Mouse (Mus musculus): ENCODE data around the gene Cyp27a1. TPM values are rescaled to one million over a fixed set of nuclear protein-coding genes. Genes with fewer than 3 reads are reported as not detected.

Gene Cyp27a1
- polyA plus RNA-seq, 1 experiment, result 9.0 TPM

GRCm38 (mm10) chr1:74771467-74771844 lies 58.1 kb downstream of the Cyp27a1 start:
- Histone ChIP-seq H3K4me1 (ENCODE audit: control insufficient read depth, insufficient read depth, low read length) (peaks cover 14% of the 10 kb centered on the region), H3K4me3 (ENCODE audit: control insufficient read depth, low read depth, low read length) (peak overlapping the region; percentile 6), H3K27me3 (ENCODE audit: control insufficient read depth, insufficient read depth, low read length) (no peaks in the 10 kb centered on the region; the same call in 1 of the 2 replicates), H3K36me3 (ENCODE audit: control insufficient read depth, insufficient read depth, low read length) (no peaks in the 10 kb centered on the region), H3K27ac (ENCODE audit: control insufficient read depth, insufficient read depth, low read depth, low read length) (no peak overlapping the region)
- TF ChIP-seq CTCF (IDR thresholded peaks at IDR 0.05; ENCODE audit: control insufficient read depth, insufficient read depth, insufficient replicate concordance, low read depth, low read length) (no peak), POLR2A (IDR thresholded peaks at IDR 0.05; ENCODE audit: control insufficient read depth, low read depth, low read length) (no peak)

- peaks cover 14% of the 10 kb centered on the region for H3K4me1 ChIP-seq (ENCODE audit: control insufficient read depth, insufficient read depth, low read length)
- TF ChIP-seq POLR2A (IDR thresholded peaks at IDR 0.05; ENCODE audit: control insufficient read depth, low read depth, low read length), result no peak
- no peak for TF ChIP-seq CTCF (IDR thresholded peaks at IDR 0.05; ENCODE audit: control insufficient read depth, insufficient read depth, insufficient replicate concordance, low read depth, low read length)
- no peaks in the 10 kb centered on the region for H3K36me3 ChIP-seq (ENCODE audit: control insufficient read depth, insufficient read depth, low read length)
- peak within 1 kb of the TSS; percentile 58 for H3K4me3 ChIP-seq (ENCODE audit: control insufficient read depth, low read depth, low read length)
- H3K27ac ChIP-seq (ENCODE audit: control insufficient read depth, insufficient read depth, low read depth, low read length), result peak within 1 kb of the TSS; percentile 76
- no peaks in the 10 kb centered on the region; the same call in 1 of the 2 replicates for H3K27me3 ChIP-seq (ENCODE audit: control insufficient read depth, insufficient read depth, low read length)
Observed at GRCm38 (mm10) chr1:74771845-74771930, 58.3 kb downstream of the Cyp27a1 start, which contains the start of gene Wnt6. Gene Wnt6, plus strand, starts transcription at chr1:74771892.

- Histone ChIP-seq H3K27ac (ENCODE audit: control insufficient read depth, insufficient read depth, low read depth, low read length) (peak overlapping the region; percentile 76), H3K27me3 (ENCODE audit: control insufficient read depth, insufficient read depth, low read length) (no peaks in the 10 kb centered on the region; the same call in 1 of the 2 replicates), H3K36me3 (ENCODE audit: control insufficient read depth, insufficient read depth, low read length) (no peaks in the 10 kb centered on the region), H3K4me3 (ENCODE audit: control insufficient read depth, low read depth, low read length) (peak overlapping the region; percentile 58), H3K4me1 (ENCODE audit: control insufficient read depth, insufficient read depth, low read length) (peaks cover 14% of the 10 kb centered on the region)
- no peak for TF ChIP-seq CTCF (IDR thresholded peaks at IDR 0.05; ENCODE audit: control insufficient read depth, insufficient read depth, insufficient replicate concordance, low read depth, low read length)
- no peak for TF ChIP-seq POLR2A (IDR thresholded peaks at IDR 0.05; ENCODE audit: control insufficient read depth, low read depth, low read length)
Observed at GRCm38 (mm10) chr1:74771931-74772620, 58.7 kb downstream of the Cyp27a1 start.

GRCm38 (mm10) chr1:74773136-74773535 lies 59.8 kb downstream of the Cyp27a1 start:
- Histone ChIP-seq H3K36me3 (ENCODE audit: control insufficient read depth, insufficient read depth, low read length) (no peaks in the 10 kb centered on the region), H3K27ac (ENCODE audit: control insufficient read depth, insufficient read depth, low read depth, low read length) (peak overlapping the region; percentile 15; the same call in 1 of the 2 replicates), H3K27me3 (ENCODE audit: control insufficient read depth, insufficient read depth, low read length) (no peaks in the 10 kb centered on the region; the same call in 1 of the 2 replicates), H3K4me1 (ENCODE audit: control insufficient read depth, insufficient read depth, low read length) (peaks cover 14% of the 10 kb centered on the region), H3K4me3 (ENCODE audit: control insufficient read depth, low read depth, low read length) (peak overlapping the region; percentile 41)
- TF ChIP-seq CTCF (IDR thresholded peaks at IDR 0.05; ENCODE audit: control insufficient read depth, insufficient read depth, insufficient replicate concordance, low read depth, low read length), result no peak
- peak; percentile 51; the same call in 1 of the 2 replicates for TF ChIP-seq POLR2A (IDR thresholded peaks at IDR 0.05; ENCODE audit: control insufficient read depth, low read depth, low read length)

GRCm38 (mm10) chr1:74774062-74774461 lies 60.7 kb downstream of the Cyp27a1 start:
- TF ChIP-seq CTCF (IDR thresholded peaks at IDR 0.05; ENCODE audit: control insufficient read depth, insufficient read depth, insufficient replicate concordance, low read depth, low read length), result no peak
- TF ChIP-seq POLR2A (IDR thresholded peaks at IDR 0.05; ENCODE audit: control insufficient read depth, low read depth, low read length), result no peak
- H3K27ac ChIP-seq (ENCODE audit: control insufficient read depth, insufficient read depth, low read depth, low read length), result no peak overlapping the region
- peaks cover 14% of the 10 kb centered on the region for H3K4me1 ChIP-seq (ENCODE audit: control insufficient read depth, insufficient read depth, low read length)
- H3K36me3 ChIP-seq (ENCODE audit: control insufficient read depth, insufficient read depth, low read length), result no peaks in the 10 kb centered on the region
- H3K4me3 ChIP-seq (ENCODE audit: control insufficient read depth, low read depth, low read length), result no peak overlapping the region
- no peaks in the 10 kb centered on the region; the same call in 1 of the 2 replicates for H3K27me3 ChIP-seq (ENCODE audit: control insufficient read depth, insufficient read depth, low read length)

- Histone ChIP-seq H3K27me3 (ENCODE audit: control insufficient read depth, insufficient read depth, low read length) (no peaks in the 10 kb centered on the region; the same call in 1 of the 2 replicates), H3K36me3 (ENCODE audit: control insufficient read depth, insufficient read depth, low read length) (no peaks in the 10 kb centered on the region), H3K4me1 (ENCODE audit: control insufficient read depth, insufficient read depth, low read length) (peaks cover 14% of the 10 kb centered on the region), H3K4me3 (ENCODE audit: control insufficient read depth, low read depth, low read length) (no peak overlapping the region), H3K27ac (ENCODE audit: control insufficient read depth, insufficient read depth, low read depth, low read length) (no peak overlapping the region; the same call in 1 of the 2 replicates)
- TF ChIP-seq CTCF (IDR thresholded peaks at IDR 0.05; ENCODE audit: control insufficient read depth, insufficient read depth, insufficient replicate concordance, low read depth, low read length), result 0 out of 2 replicates have a peak, but pooled peaks have one; percentile 3
- TF ChIP-seq POLR2A (IDR thresholded peaks at IDR 0.05; ENCODE audit: control insufficient read depth, low read depth, low read length), result no peak
Observed at GRCm38 (mm10) chr1:74775816-74776215, 62.4 kb downstream of the Cyp27a1 start.

- no peak overlapping the region for H3K4me3 ChIP-seq (ENCODE audit: control insufficient read depth, low read depth, low read length)
- peaks cover 13% of the 10 kb centered on the region for H3K4me1 ChIP-seq (ENCODE audit: control insufficient read depth, insufficient read depth, low read length)
- TF ChIP-seq POLR2A (IDR thresholded peaks at IDR 0.05; ENCODE audit: control insufficient read depth, low read depth, low read length), result no peak
- TF ChIP-seq CTCF (IDR thresholded peaks at IDR 0.05; ENCODE audit: control insufficient read depth, insufficient read depth, insufficient replicate concordance, low read depth, low read length), result no peak
- H3K27me3 ChIP-seq (ENCODE audit: control insufficient read depth, insufficient read depth, low read length), result no peaks in the 10 kb centered on the region
- H3K27ac ChIP-seq (ENCODE audit: control insufficient read depth, insufficient read depth, low read depth, low read length), result peak overlapping the region; percentile 58; the same call in 1 of the 2 replicates
- no peaks in the 10 kb centered on the region for H3K36me3 ChIP-seq (ENCODE audit: control insufficient read depth, insufficient read depth, low read length)
Observed at GRCm38 (mm10) chr1:74778934-74779486, 65.6 kb downstream of the Cyp27a1 start.

All from testis, adult 2 months (tissue).